Mouse (Mus musculus): Measurements from ENCODE around the gene Tmem235. TPM values are rescaled to one million over a fixed set of nuclear protein-coding genes. Genes with fewer than 3 reads are reported as not detected.
"Not testable (repeated sequence)": the region's sequence is repeated elsewhere in the genome, so short reads cannot be mapped to it uniquely, and the experiment has no call there.

Tmem235 gene
- not detected in 2 replicates for polyA plus RNA-seq (2016; fragmentation: Nextera tagmentation; extraction: Ambion mirVana)

GRCm38 (mm10) chr11:117860601-117861000 lies at the start of gene Tmem235:
Gene Tmem235 (plus strand): TSS chr11:117860752.
- Histone ChIP-seq H3K4me3 (no peak within 1 kb of the TSS), H3K9me3 (no peaks in the 10 kb centered on the region), H3K27me3 (peaks cover 42% of the 10 kb centered on the region), H3K4me1 (peaks cover 10% of the 10 kb centered on the region; the same call in 1 of the 2 replicates), H3K27ac (no peak within 1 kb of the TSS), H3K9ac (no peak within 1 kb of the TSS), H3K36me3 (peaks cover 26% of the 10 kb centered on the region), H3K4me2 (replicated peaks) (peak within 1 kb of the TSS; percentile 23)
- WGBS, result 3% methylated on average over 23 of the region's 23 CpGs
- no peak for ATAC-seq (ENCODE audit: insufficient number of reproducible peaks, insufficient read depth, low FRiP score, low TSS enrichment)

- H3K27me3 ChIP-seq, result no peaks in the 10 kb centered on the region
- peaks cover 62% of the 10 kb centered on the region for H3K36me3 ChIP-seq
- H3K4me3 ChIP-seq, result no peak overlapping the region
- no peak overlapping the region for H3K9ac ChIP-seq
- H3K4me2 ChIP-seq (replicated peaks), result no peak overlapping the region
- ATAC-seq (ENCODE audit: insufficient number of reproducible peaks, insufficient read depth, low FRiP score, low TSS enrichment), result no peak
- no peak overlapping the region for H3K27ac ChIP-seq
- WGBS, result 80% methylated on average over 5 of the region's 5 CpGs
- H3K4me1 ChIP-seq, result peaks cover 12% of the 10 kb centered on the region
- no peaks in the 10 kb centered on the region for H3K9me3 ChIP-seq
Observed at GRCm38 (mm10) chr11:117813867-117814266, 46.7 kb upstream of the Tmem235 start.

GRCm38 (mm10) chr11:117814704-117815366 lies 45.7 kb upstream of the Tmem235 start:
- WGBS, result 94% methylated on average over 6 of the region's 6 CpGs

GRCm38 (mm10) chr11:117815850-117816249 lies 44.7 kb upstream of the Tmem235 start:
- H3K36me3 ChIP-seq, result peaks cover 82% of the 10 kb centered on the region
- H3K4me3 ChIP-seq; H3K9ac ChIP-seq; H3K4me1 ChIP-seq; H3K27ac ChIP-seq; H3K27me3 ChIP-seq; ATAC-seq (ENCODE audit: insufficient number of reproducible peaks, insufficient read depth, low FRiP score, low TSS enrichment); H3K9me3 ChIP-seq; H3K4me2 ChIP-seq (replicated peaks): not testable (repeated sequence)
- 82% methylated on average over 9 of the region's 9 CpGs for WGBS

More at GRCm38 (mm10) chr11:117814704-117815366, 45.7 kb upstream of the Tmem235 start:
- no peaks in the 10 kb centered on the region for H3K27me3 ChIP-seq
- peaks cover 71% of the 10 kb centered on the region for H3K36me3 ChIP-seq
- H3K27ac ChIP-seq, result no peak overlapping the region
- no peak overlapping the region for H3K4me2 ChIP-seq (replicated peaks)
- H3K4me3 ChIP-seq, result no peak overlapping the region
- H3K4me1 ChIP-seq, result peaks cover 8% of the 10 kb centered on the region
- no peaks in the 10 kb centered on the region for H3K9me3 ChIP-seq
- no peak for ATAC-seq (ENCODE audit: insufficient number of reproducible peaks, insufficient read depth, low FRiP score, low TSS enrichment)
- no peak overlapping the region for H3K9ac ChIP-seq

GRCm38 (mm10) chr11:117816389-117816996 lies 44.1 kb upstream of the Tmem235 start:
- Histone ChIP-seq H3K36me3 (peaks cover 88% of the 10 kb centered on the region), H3K9me3 (no peaks in the 10 kb centered on the region), H3K27ac (no peak overlapping the region), H3K9ac (no peak overlapping the region), H3K27me3 (no peaks in the 10 kb centered on the region), H3K4me2 (replicated peaks) (no peak overlapping the region), H3K4me1 (no peaks in the 10 kb centered on the region), H3K4me3 (no peak overlapping the region)
- WGBS, result 87% methylated on average over 11 of the region's 13 CpGs
- no peak for ATAC-seq (ENCODE audit: insufficient number of reproducible peaks, insufficient read depth, low FRiP score, low TSS enrichment)

GRCm38 (mm10) chr11:117819095-117819494 lies 41.5 kb upstream of the Tmem235 start:
- no peak for ATAC-seq (ENCODE audit: insufficient number of reproducible peaks, insufficient read depth, low FRiP score, low TSS enrichment)
- no peak overlapping the region for H3K27ac ChIP-seq
- no peaks in the 10 kb centered on the region for H3K9me3 ChIP-seq
- no peaks in the 10 kb centered on the region for H3K27me3 ChIP-seq
- H3K4me3 ChIP-seq, result no peak overlapping the region
- peaks cover 80% of the 10 kb centered on the region for H3K36me3 ChIP-seq
- peaks cover 9% of the 10 kb centered on the region for H3K4me1 ChIP-seq
- no peak overlapping the region for H3K4me2 ChIP-seq (replicated peaks)
- no peak overlapping the region for H3K9ac ChIP-seq
- 75% methylated on average over 8 of the region's 8 CpGs for WGBS

- no peak overlapping the region for H3K4me2 ChIP-seq (replicated peaks)
- peaks cover 14% of the 10 kb centered on the region for H3K4me1 ChIP-seq
- no peak overlapping the region for H3K9ac ChIP-seq
- no peaks in the 10 kb centered on the region for H3K27me3 ChIP-seq
- 92% methylated on average over 7 of the region's 7 CpGs for WGBS
- no peak overlapping the region for H3K27ac ChIP-seq
- no peaks in the 10 kb centered on the region for H3K9me3 ChIP-seq
- H3K4me3 ChIP-seq, result no peak overlapping the region
- no peak for ATAC-seq (ENCODE audit: insufficient number of reproducible peaks, insufficient read depth, low FRiP score, low TSS enrichment)
- peaks cover 70% of the 10 kb centered on the region for H3K36me3 ChIP-seq
Observed at GRCm38 (mm10) chr11:117820173-117820572, 40.4 kb upstream of the Tmem235 start.

GRCm38 (mm10) chr11:117821868-117822267 lies 38.7 kb upstream of the Tmem235 start:
- Histone ChIP-seq H3K9ac (no peak overlapping the region), H3K27me3 (no peaks in the 10 kb centered on the region), H3K4me1 (peaks cover 21% of the 10 kb centered on the region), H3K4me3 (no peak overlapping the region), H3K27ac (no peak overlapping the region), H3K4me2 (replicated peaks) (no peak overlapping the region), H3K36me3 (peaks cover 54% of the 10 kb centered on the region), H3K9me3 (no peaks in the 10 kb centered on the region)
- ATAC-seq (ENCODE audit: insufficient number of reproducible peaks, insufficient read depth, low FRiP score, low TSS enrichment), result no peak
- WGBS, result 80% methylated on average over 9 of the region's 9 CpGs

GRCm38 (mm10) chr11:117822728-117823241 lies 37.8 kb upstream of the Tmem235 start:
- WGBS, result 84% methylated on average over 7 of the region's 7 CpGs
- no peak overlapping the region for H3K9ac ChIP-seq
- H3K4me2 ChIP-seq (replicated peaks), result no peak overlapping the region
- H3K4me1 ChIP-seq, result peaks cover 28% of the 10 kb centered on the region
- ATAC-seq (ENCODE audit: insufficient number of reproducible peaks, insufficient read depth, low FRiP score, low TSS enrichment), result no peak
- H3K27ac ChIP-seq, result no peak overlapping the region
- H3K4me3 ChIP-seq, result no peak overlapping the region
- no peaks in the 10 kb centered on the region for H3K9me3 ChIP-seq
- peaks cover 47% of the 10 kb centered on the region for H3K36me3 ChIP-seq
- H3K27me3 ChIP-seq, result no peaks in the 10 kb centered on the region

- no peak overlapping the region for H3K27ac ChIP-seq
- peaks cover 35% of the 10 kb centered on the region for H3K4me1 ChIP-seq
- H3K9me3 ChIP-seq, result no peaks in the 10 kb centered on the region
- no peak overlapping the region for H3K4me2 ChIP-seq (replicated peaks)
- no peak overlapping the region for H3K9ac ChIP-seq
- H3K36me3 ChIP-seq, result peaks cover 41% of the 10 kb centered on the region
- no peaks in the 10 kb centered on the region for H3K27me3 ChIP-seq
- H3K4me3 ChIP-seq, result no peak overlapping the region
- ATAC-seq (ENCODE audit: insufficient number of reproducible peaks, insufficient read depth, low FRiP score, low TSS enrichment), result no peak
- WGBS, result 87% methylated on average over 6 of the region's 6 CpGs
Observed at GRCm38 (mm10) chr11:117823411-117823810, 37.1 kb upstream of the Tmem235 start.

- no peaks in the 10 kb centered on the region for H3K9me3 ChIP-seq
- peak overlapping the region; percentile 78 for H3K4me2 ChIP-seq (replicated peaks)
- ATAC-seq (ENCODE audit: insufficient number of reproducible peaks, insufficient read depth, low FRiP score, low TSS enrichment), result peak; percentile 44
- H3K27ac ChIP-seq, result 0 out of 2 replicates have a peak overlapping the region, but pooled peaks have one; percentile 92
- peaks cover 32% of the 10 kb centered on the region for H3K36me3 ChIP-seq
- H3K4me3 ChIP-seq, result peak overlapping the region; percentile 56
- WGBS, result 25% methylated on average over 23 of the region's 23 CpGs
- no peaks in the 10 kb centered on the region for H3K27me3 ChIP-seq
- H3K9ac ChIP-seq, result peak overlapping the region; percentile 63
- peaks cover 41% of the 10 kb centered on the region for H3K4me1 ChIP-seq
Observed at GRCm38 (mm10) chr11:117824060-117824969, 36.2 kb upstream of the Tmem235 start.
